Mouse (Mus musculus) CH12.LX (cell line): ENCODE measurements at regions not wholly inside any gene's neighbourhood (a gene's known extent, or its start where the extent isn't known, plus 50 kb on each side); places are given as distances from the start of the nearest gene placed in this dataset.

Experiments
- CHD1 ChIP-seq: IDR thresholded peaks from 2 replicates; pipeline ENCODE4 v1.6.1; 2012; ENCODE audit warnings: low read depth, low read length, improper control_type of control experiment, inconsistent platforms
- CTCF ChIP-seq, 2 experiments: IDR thresholded peaks in 1 of 2; conservative IDR thresholded peaks in 1 of 2; 2 replicates each; pipeline ENCODE4 v1.5.1; 2011 to 2012; ENCODE audit warnings: low read depth in 2 of 2, low read length in 2 of 2, improper control_type of control experiment in 1 of 2, inconsistent platforms in 1 of 2, mild to moderate bottlenecking in 1 of 2, moderate library complexity in 1 of 2
- E2F4 ChIP-seq: IDR thresholded peaks from 2 replicates; pipeline ENCODE4 v1.6.1; 2011; ENCODE audit warnings: low read depth, low read length, improper control_type of control experiment; ENCODE audit not compliant: insufficient replicate concordance
- EP300 ChIP-seq: IDR thresholded peaks from 2 replicates; pipeline ENCODE4 v1.6.1; 2011; ENCODE audit warnings: low read length, improper control_type of control experiment
- ETS1 ChIP-seq: conservative IDR thresholded peaks from 2 replicates; pipeline ENCODE4 v1.6.1; 2012; ENCODE audit warnings: low read depth, mild to moderate bottlenecking, inconsistent platforms, low read length, improper control_type of control experiment, moderate library complexity
- HCFC1 ChIP-seq: IDR thresholded peaks from 2 replicates; pipeline ENCODE4 v1.6.1; 2012; ENCODE audit warnings: low read depth, mild to moderate bottlenecking, inconsistent platforms, low read length, improper control_type of control experiment
- JUN ChIP-seq: IDR thresholded peaks from 2 replicates; pipeline ENCODE4 v1.6.1; 2011; ENCODE audit warnings: low read depth, mild to moderate bottlenecking, low read length, improper control_type of control experiment, moderate library complexity; ENCODE audit not compliant: insufficient read depth
- MEF2A ChIP-seq: IDR thresholded peaks from 2 replicates; pipeline ENCODE4 v1.6.1; 2014; ENCODE audit warnings: low read depth, mild to moderate bottlenecking, inconsistent platforms, low read length, improper control_type of control experiment, borderline replicate concordance
- MXI1 ChIP-seq: IDR thresholded peaks from 2 replicates; pipeline ENCODE4 v1.6.1; 2011; ENCODE audit warnings: mild to moderate bottlenecking, low read depth, low read length, improper control_type of control experiment
- POLR2A ChIP-seq: IDR thresholded peaks from 2 replicates; pipeline ENCODE4 v1.6.1; 2011; ENCODE audit warnings: low read depth, mild to moderate bottlenecking, improper control_type of control experiment, low read length
- POLR2AphosphoS2 ChIP-seq: IDR thresholded peaks from 2 replicates; pipeline ENCODE4 v1.6.1; 2011; ENCODE audit warnings: low read depth, low read length, improper control_type of control experiment
- RAD21 ChIP-seq: IDR thresholded peaks from 2 replicates; pipeline ENCODE4 v1.6.1; 2011; ENCODE audit warnings: low read depth, mild to moderate bottlenecking, low read length, improper control_type of control experiment, moderate library complexity
- ZC3H11A ChIP-seq: IDR thresholded peaks from 2 replicates; pipeline ENCODE4 v1.6.1; 2012; ENCODE audit warnings: low read depth, mild to moderate bottlenecking, inconsistent platforms, low read length, improper control_type of control experiment
- ZMIZ1 ChIP-seq: IDR thresholded peaks from 2 replicates; pipeline ENCODE4 v1.6.1; 2012; ENCODE audit warnings: low read depth, mild to moderate bottlenecking, inconsistent platforms, low read length, improper control_type of control experiment

DNA sequence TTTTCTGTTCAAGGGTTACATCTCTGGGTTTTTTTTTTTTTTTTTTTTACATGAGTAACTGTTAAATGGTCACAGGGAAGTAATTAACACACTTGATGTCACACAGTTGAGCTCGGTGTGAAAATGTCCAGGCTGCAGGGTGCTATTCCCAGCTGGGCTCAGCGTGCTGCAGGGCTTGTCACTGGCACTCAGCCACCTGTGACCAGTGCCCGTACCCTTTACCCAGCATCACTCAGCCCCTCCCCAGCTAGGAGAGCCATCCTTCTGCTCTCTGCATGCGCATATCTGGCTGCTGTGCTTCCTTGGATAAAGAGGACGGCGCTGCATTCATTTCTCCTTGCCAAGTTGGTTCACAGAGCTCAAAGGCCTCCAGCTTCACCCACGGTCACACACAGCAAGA is 66.7 kb upstream of the Zdhhc25 start:
- TF ChIP-seq HCFC1 (no peak), CTCF (conservative IDR thresholded peaks at IDR 0.05 in 1 of 2, IDR thresholded peaks at IDR 0.05 in 1 of 2; ENCODE audit: low read depth in 2 of 2, low read length in 2 of 2) (no peak), ZC3H11A (no peak), POLR2A (no peak), EP300 (no peak), ZMIZ1 (no peak), POLR2AphosphoS2 (no peak), RAD21 (no peak), E2F4 (no peak), CHD1 (no peak), ETS1 (no peak), JUN (no peak), MEF2A (no peak), MXI1 (no peak)
